Comparison of ENCODE assay signal across 18 mouse cellular contexts in the genomic region with DNA sequence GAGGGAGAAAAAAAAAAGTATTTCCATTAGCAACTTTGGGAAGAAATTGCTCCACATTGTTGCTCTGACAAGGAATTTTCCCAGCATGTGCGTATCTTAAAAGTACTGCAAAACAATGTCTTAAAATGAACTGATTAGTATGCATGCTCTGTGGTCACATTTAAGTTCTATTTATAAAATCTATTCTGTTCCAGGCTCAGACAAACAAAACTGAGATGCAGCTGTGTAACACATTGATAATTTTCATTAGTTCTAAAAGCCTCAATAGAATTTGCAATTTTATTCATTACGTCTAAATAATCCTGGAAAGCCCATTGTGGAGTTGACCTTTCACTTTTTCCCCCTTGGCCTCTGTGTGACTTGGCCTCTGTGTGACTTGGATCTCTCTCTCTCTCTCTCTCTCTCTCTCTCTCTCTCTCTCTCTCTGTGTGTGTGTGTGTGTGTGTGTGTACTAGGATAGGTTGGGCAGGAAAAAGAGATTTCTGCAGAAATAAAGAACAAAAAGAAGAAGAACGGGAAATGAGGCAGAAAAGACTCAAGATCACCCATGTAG.
"Had no signal": no experiment of that assay in that cellular context is flagged by ENCODE, and none has a peak within 500 bp of the region (broad histone marks: within the 10 kb centered on the region; RNA-seq: fewer than 3 reads in every experiment).

No protein-coding gene starts in this region.

- H3K9ac ChIP-seq: liver, embryonic 15.5 days; midbrain, embryonic 12.5 days; neural tube, embryonic 13.5 days; stomach, embryonic 15.5 days had no signal

- H3K4me1 ChIP-seq: limb, embryonic 10.5 days; liver, embryonic 15.5 days; stomach, embryonic 15.5 days had no signal

- DNase-seq: kidney, adult 18-20 months; kidney, postnatal 10 days; kidney, postnatal 4 days; lung, adult 2 months; lung, postnatal 4 days; right cerebral cortex, postnatal 4 days; spleen, adult 18-20 months; thymus, postnatal 14 days had no signal

- H3K4me3 ChIP-seq: layer of hippocampus, adult 2 months; left cerebral cortex, adult 2 months; limb, embryonic 10.5 days; liver, embryonic 15.5 days; midbrain, embryonic 12.5 days; myocyte; neural tube, embryonic 13.5 days; stomach, embryonic 15.5 days had no signal

- H3K4me2 ChIP-seq: liver, embryonic 11.5 days; liver, embryonic 15.5 days; midbrain, embryonic 12.5 days; neural tube, embryonic 13.5 days; stomach, embryonic 15.5 days had no signal

- H3K27ac ChIP-seq: layer of hippocampus, adult 2 months; left cerebral cortex, adult 2 months; limb, embryonic 10.5 days; liver, embryonic 15.5 days; midbrain, embryonic 12.5 days; neural tube, embryonic 13.5 days; stomach, embryonic 15.5 days had no signal

- ATAC-seq: lung, postnatal 0 days had no signal

- H3K27me3 ChIP-seq: liver, embryonic 15.5 days; midbrain, embryonic 12.5 days; neural tube, embryonic 13.5 days; stomach, embryonic 15.5 days had no signal

- H3K9me3 ChIP-seq: limb, embryonic 10.5 days; liver, embryonic 15.5 days; midbrain, embryonic 12.5 days; neural tube, embryonic 13.5 days; stomach, embryonic 15.5 days had no signal

- H3K36me3 ChIP-seq: limb, embryonic 10.5 days; liver, embryonic 15.5 days; midbrain, embryonic 12.5 days; neural tube, embryonic 13.5 days; stomach, embryonic 15.5 days had no signal
